Mouse (Mus musculus) midbrain, postnatal 0 days (tissue): ENCODE data around the gene Pcp2. TPM values are rescaled to one million over a fixed set of nuclear protein-coding genes. Genes with fewer than 3 reads are reported as not detected.
"Not testable (repeated sequence)": the region's sequence is repeated elsewhere in the genome, so short reads cannot be mapped to it uniquely, and the experiment has no call there.

Experiments used
- ATAC-seq: fragments of 200-750 bp; cut with Nextera tagmentation; 2 replicates; pipeline ENCODE4 v1.8.0; 2017; ENCODE audit warnings: moderate number of reproducible peaks, mild to moderate bottlenecking, moderate TSS enrichment, moderate library complexity; ENCODE audit not compliant: low FRiP score
- DNase-seq: peaks from one replicate; pipeline ENCODE4 v3.0.0-alpha.2; 2015; ENCODE audit warnings: low spot score
- H3K27ac ChIP-seq: fragments of 300-500 bp; sonication (generic); 2 replicates; pipeline ENCODE4 v1.5.1; 2014; ENCODE audit warnings: low read depth, mild to moderate bottlenecking, low read length, mixed read lengths
- H3K27me3 ChIP-seq: fragments of 300-500 bp; sonication (generic); 2 replicates; pipeline ENCODE4 v1.6.1; 2014; ENCODE audit warnings: low read length, control low read depth, mixed read lengths; ENCODE audit not compliant: insufficient read depth
- H3K36me3 ChIP-seq: fragments of 300-500 bp; sonication (generic); 2 replicates; pipeline ENCODE4 v1.6.1; 2014; ENCODE audit warnings: low read length, control low read depth, mixed read lengths; ENCODE audit not compliant: insufficient read depth
- H3K4me1 ChIP-seq: fragments of 300-500 bp; sonication (generic); 2 replicates; pipeline ENCODE4 v1.6.1; 2014; ENCODE audit warnings: mild to moderate bottlenecking, control low read depth, antibody characterized with exemption, low read length, mixed read lengths; ENCODE audit not compliant: insufficient read depth
- H3K4me2 ChIP-seq: fragments of 300-500 bp; sonication (generic); 2 replicates; pipeline ENCODE4 v1.6.1; 2014; ENCODE audit warnings: low read depth, mild to moderate bottlenecking, low read length, mixed read lengths; ENCODE audit not compliant: poor library complexity, severe bottlenecking
- H3K4me3 ChIP-seq: fragments of 300-500 bp; sonication (generic); 2 replicates; pipeline ENCODE4 v1.5.1; 2014; ENCODE audit warnings: low read depth, mild to moderate bottlenecking, low read length, moderate library complexity
- H3K9ac ChIP-seq: fragments of 300-500 bp; sonication (generic); replicated peaks from 2 replicates; pipeline ENCODE4 v1.6.1; 2014; ENCODE audit warnings: mild to moderate bottlenecking, low read length, moderate library complexity, mixed read lengths; ENCODE audit not compliant: poor library complexity, severe bottlenecking
- H3K9me3 ChIP-seq: fragments of 300-500 bp; sonication (generic); 2 replicates; pipeline ENCODE4 v1.6.1; 2016; ENCODE audit warnings: low read length, control low read depth
- CTCF ChIP-seq: IDR thresholded peaks from 2 replicates; pipeline ENCODE4 v1.5.1; 2016; ENCODE audit warnings: antibody characterized with exemption, mild to moderate bottlenecking
- WGBS: fragments of 180-500 bp; shearing (Covaris S2); extraction: QIAGEN DNeasy Blood & Tissue Kit; methylation state at CpG from one replicate; pipeline ENCODE4 v1.1.7; 2014; 5-methylcytosine and 5-hydroxymethylcytosine counted together
- polyA plus RNA-seq: library from polyadenylated mRNA; unstranded; fragments of >200 nt; fragmentation: Nextera tagmentation; extraction: Ambion mirVana; gene quantifications from 2 replicates; pipeline ENCODE4 v1.2.1, GENCODE M21; 2015
- total RNA-seq: library from RNA; depleted of rRNA; stranded (reverse); fragments of >200 nt; gene quantifications from 2 replicates; pipeline ENCODE4 v1.2.3, GENCODE M21; 2014; rRNA removed

Pcp2 gene
- total and polyA plus RNA-seq, 2 experiments from 2014 or later, result 1.1 to 33.2 TPM

DNA sequence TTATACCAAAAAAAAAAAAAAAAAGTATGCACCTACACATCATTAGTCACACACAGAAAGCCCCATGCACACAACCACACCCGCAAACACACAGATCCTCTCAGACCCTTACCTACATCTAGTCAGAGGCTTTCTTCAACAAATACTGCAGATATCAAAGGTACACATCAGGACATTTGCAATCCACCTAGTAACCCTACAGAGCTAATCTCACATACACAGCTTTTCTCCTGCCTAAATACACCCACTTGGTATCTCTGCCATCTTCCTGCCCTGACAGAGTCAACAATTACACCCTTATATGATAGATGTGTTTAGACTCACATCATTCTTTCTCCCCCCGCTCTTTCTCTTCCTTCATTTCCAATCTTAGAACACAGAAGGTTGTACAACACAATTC is 38.9 kb downstream of the Pcp2 start:
- no peak for TF ChIP-seq CTCF
- Histone ChIP-seq H3K4me2 (no peak overlapping the region), H3K4me1 (no peaks in the 10 kb centered on the region), H3K27me3 (no peaks in the 10 kb centered on the region), H3K27ac (no peak overlapping the region), H3K36me3 (no peaks in the 10 kb centered on the region), H3K4me3 (no peak overlapping the region), H3K9me3 (no peaks in the 10 kb centered on the region), H3K9ac (no peak overlapping the region)
- DNase-seq, result no peak
- no peak for ATAC-seq
- 100% methylated on average over 2 of the region's 2 CpGs for WGBS

DNA sequence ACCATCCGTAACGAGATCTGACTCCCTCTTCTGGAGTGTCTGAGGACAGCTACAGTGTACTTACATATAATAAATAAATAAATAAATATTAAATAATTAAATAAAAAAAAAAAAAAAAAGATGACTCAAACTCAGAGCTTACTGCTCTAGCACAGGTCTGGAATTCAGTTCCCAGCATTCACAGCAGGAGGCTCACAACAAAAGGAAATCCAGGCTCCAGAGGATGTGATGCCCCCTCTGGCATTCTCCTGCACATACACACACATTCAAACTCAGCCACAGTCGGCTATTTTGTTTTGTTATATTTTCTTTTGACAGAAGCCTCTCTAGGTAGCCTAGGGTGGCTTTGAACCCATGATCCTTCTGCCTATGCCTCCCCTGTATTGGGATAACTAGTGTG is 43.4 kb downstream of the Pcp2 start:
- not testable (repeated sequence) for H3K36me3 ChIP-seq, H3K4me3 ChIP-seq, H3K27me3 ChIP-seq, H3K9ac ChIP-seq, DNase-seq, H3K4me1 ChIP-seq, H3K4me2 ChIP-seq, ATAC-seq, H3K27ac ChIP-seq, H3K9me3 ChIP-seq
- 82% methylated on average over 1 of the region's 3 CpGs for WGBS

DNA sequence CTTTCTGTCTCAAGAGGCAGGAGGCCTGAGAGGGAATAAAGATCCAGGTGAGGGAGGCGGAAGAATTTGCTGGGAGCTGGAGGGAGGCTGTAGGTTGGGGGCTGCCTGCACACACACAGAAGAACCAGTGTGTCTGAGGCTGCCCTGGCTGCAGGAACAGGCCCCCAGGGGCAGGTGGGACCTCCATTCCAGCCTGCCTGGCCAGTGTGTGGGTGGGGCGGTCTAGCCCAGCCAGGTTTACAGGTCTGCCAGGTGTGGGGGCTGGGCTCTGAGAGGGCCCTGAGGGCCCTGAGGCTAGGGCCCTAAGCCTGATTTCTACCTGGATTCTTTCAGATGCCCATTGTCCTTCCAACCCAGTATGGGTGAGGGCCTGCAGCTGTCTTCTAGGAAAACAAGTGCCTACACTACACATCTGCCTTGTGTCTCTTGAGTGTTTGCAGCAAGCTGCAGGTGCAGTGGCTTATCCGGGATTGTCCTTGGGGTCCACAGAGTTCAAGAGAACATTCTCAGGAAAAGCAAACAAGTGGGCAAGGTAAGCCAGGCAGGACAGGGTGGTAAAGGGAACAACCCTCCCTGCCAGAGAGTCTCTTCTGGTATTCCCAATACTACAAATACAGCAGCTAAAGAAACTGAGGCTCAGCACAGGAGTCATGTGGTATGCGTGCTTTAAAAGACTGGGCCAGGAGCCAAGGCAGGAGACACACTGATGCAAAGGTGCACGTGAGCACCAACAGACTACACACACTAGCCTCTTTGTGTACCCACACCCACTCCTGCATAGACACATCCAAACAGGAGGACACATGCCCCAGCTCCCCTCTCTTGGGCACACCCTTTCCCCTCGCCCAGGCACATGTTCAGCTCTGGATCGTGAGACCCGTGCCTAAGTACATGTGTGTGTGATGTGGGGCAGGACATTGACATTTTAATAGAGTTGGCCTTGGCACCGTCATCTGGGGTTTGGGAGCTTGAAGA is 45.7 kb downstream of the Pcp2 start:
- DNase-seq, result no peak
- Histone ChIP-seq H3K36me3 (no peaks in the 10 kb centered on the region), H3K4me3 (no peak overlapping the region), H3K4me1 (no peaks in the 10 kb centered on the region), H3K27ac (no peak overlapping the region), H3K27me3 (no peaks in the 10 kb centered on the region), H3K4me2 (no peak overlapping the region), H3K9ac (no peak overlapping the region), H3K9me3 (no peaks in the 10 kb centered on the region)
- 84% methylated on average over 9 of the region's 9 CpGs for WGBS
- no peak for ATAC-seq
- no peak for TF ChIP-seq CTCF

DNA sequence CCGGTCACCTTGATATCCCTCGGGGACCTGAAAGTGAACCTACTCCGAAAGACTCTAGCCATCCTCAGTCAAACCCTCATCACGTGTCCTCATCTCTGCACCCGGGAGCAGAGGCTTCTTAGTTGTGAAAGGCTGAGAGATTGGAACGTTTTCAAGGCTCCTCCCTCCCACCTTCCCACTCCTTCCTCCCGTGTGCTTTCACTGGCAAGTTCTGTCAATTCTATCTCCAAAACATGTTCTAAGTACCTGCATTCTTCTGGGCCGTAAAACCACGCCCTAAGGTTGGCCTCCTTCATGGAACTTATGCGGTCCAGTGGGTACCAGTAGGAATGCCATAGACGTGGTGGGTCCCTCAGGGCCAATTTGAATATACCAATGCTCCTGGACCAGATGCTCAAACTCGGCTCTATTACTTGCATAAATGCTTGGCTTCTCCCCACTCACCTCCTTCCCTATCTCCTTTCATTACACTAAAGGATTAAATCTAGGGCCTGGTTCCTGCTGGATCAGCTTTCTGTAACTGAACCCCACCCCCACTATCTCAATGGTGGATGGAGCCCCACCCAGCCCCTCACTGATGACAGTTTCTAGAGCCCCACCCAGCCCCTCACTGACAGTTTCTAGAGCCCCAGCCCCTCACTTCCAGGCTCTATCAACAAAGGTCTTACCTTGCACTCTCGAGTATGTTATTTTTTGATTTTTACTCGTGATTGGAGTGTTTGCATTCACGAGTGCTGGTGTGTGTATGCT is 49.0 kb downstream of the Pcp2 start:
- H3K4me3 ChIP-seq, result no peak overlapping the region
- no peak overlapping the region for H3K27ac ChIP-seq
- no peak overlapping the region for H3K4me2 ChIP-seq
- no peaks in the 10 kb centered on the region for H3K27me3 ChIP-seq
- ATAC-seq (no peak), DNase-seq (no peak)
- WGBS, result 81% methylated on average over 15 of the region's 15 CpGs
- no peak for TF ChIP-seq CTCF
- no peaks in the 10 kb centered on the region for H3K4me1 ChIP-seq
- no peaks in the 10 kb centered on the region for H3K9me3 ChIP-seq
- H3K36me3 ChIP-seq, result no peaks in the 10 kb centered on the region
- no peak overlapping the region for H3K9ac ChIP-seq

DNA sequence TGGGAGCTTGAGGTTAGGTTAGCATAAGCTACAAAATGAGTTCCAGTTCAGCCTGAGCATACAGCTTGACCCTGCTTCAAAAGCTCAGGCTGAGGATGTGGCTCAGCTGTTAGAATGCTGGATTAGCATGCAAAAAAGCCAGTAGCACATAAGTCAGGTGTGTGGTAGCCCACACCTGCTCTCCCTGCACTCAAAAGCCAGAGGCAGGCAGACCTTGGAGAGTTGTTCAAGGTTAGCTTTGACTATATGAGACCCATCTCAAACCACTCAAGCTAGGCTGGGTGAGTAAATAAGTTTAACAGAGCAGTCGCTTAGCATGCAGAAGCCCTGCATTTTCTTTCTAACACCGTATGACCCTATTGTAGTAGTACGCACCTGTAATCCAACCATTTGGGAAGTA is 50.8 kb downstream of the Pcp2 start:
- Histone ChIP-seq H3K27me3 (no peaks in the 10 kb centered on the region), H3K4me1 (no peaks in the 10 kb centered on the region), H3K27ac (no peak overlapping the region), H3K4me3 (no peak overlapping the region), H3K36me3 (no peaks in the 10 kb centered on the region), H3K9ac (no peak overlapping the region), H3K9me3 (no peaks in the 10 kb centered on the region), H3K4me2 (no peak overlapping the region)
- no peak for ATAC-seq
- no peak for TF ChIP-seq CTCF
- WGBS, result 88% methylated on average over 3 of the region's 3 CpGs
- DNase-seq, result no peak

Other genes starting within 250 kb of the Pcp2 start
- 34.3 and 46.0 TPM in 2 replicates for gene Arhgef18, start 232.5 kb downstream of the Pcp2 start, total RNA-seq
- 6.8 and 7.2 TPM in 2 replicates for gene Arhgef18, start 232.5 kb downstream of the Pcp2 start, polyA plus RNA-seq
- gene Pex11g, start 157.9 kb downstream of the Pcp2 start, total RNA-seq, result 1.8 and 2.2 TPM in 2 replicates
- gene Pex11g, start 157.9 kb downstream of the Pcp2 start, polyA plus RNA-seq, result 3.1 and 3.6 TPM in 2 replicates
- 0.47 and 0.55 TPM in 2 replicates for gene Tex45, start 154.7 kb downstream of the Pcp2 start, total RNA-seq
- 0.64 and 0.68 TPM in 2 replicates for gene Tex45, start 154.7 kb downstream of the Pcp2 start, polyA plus RNA-seq
- 85.5 and 106 TPM in 2 replicates for gene Zfp358, start 132.4 kb downstream of the Pcp2 start, total RNA-seq
- gene Zfp358, start 132.4 kb downstream of the Pcp2 start, polyA plus RNA-seq, result 57.1 and 58.3 TPM in 2 replicates
- 93.8 and 116 TPM in 2 replicates for gene Mcoln1, start 125.1 kb downstream of the Pcp2 start, total RNA-seq
- 108 and 117 TPM in 2 replicates for gene Mcoln1, start 125.1 kb downstream of the Pcp2 start, polyA plus RNA-seq
- gene Pnpla6, start 110.2 kb downstream of the Pcp2 start, total RNA-seq, result 57.0 and 57.5 TPM in 2 replicates
- 35.5 and 36.8 TPM in 2 replicates for gene Pnpla6, start 110.2 kb downstream of the Pcp2 start, polyA plus RNA-seq
- gene C330021F23Rik, start 57.6 kb downstream of the Pcp2 start, total RNA-seq, result not detected in 2 replicates
- gene C330021F23Rik, start 57.6 kb downstream of the Pcp2 start, polyA plus RNA-seq, result 0.17 TPM in 1 of 2 replicates, not detected in the other
- 115 and 149 TPM in 2 replicates for gene Camsap3, start 38.3 kb downstream of the Pcp2 start, total RNA-seq
- gene Camsap3, start 38.3 kb downstream of the Pcp2 start, polyA plus RNA-seq, result 44.9 and 46.2 TPM in 2 replicates
- 41.9 and 43.0 TPM in 2 replicates for gene Xab2, start 4.2 kb downstream of the Pcp2 start, total RNA-seq
- gene Xab2, start 4.2 kb downstream of the Pcp2 start, polyA plus RNA-seq, result 31.7 and 35.9 TPM in 2 replicates
- gene Pet100, start 4.0 kb downstream of the Pcp2 start, total RNA-seq, result 5.7 and 7.7 TPM in 2 replicates
- gene Pet100, start 4.0 kb downstream of the Pcp2 start, polyA plus RNA-seq, result 70.9 and 71.3 TPM in 2 replicates
- 23.1 and 35.3 TPM in 2 replicates for gene Stxbp2, start 5.4 kb upstream of the Pcp2 start, total RNA-seq
- 36.1 and 44.2 TPM in 2 replicates for gene Stxbp2, start 5.4 kb upstream of the Pcp2 start, polyA plus RNA-seq
- not detected in 2 replicates for gene Retn, start 30.2 kb upstream of the Pcp2 start, total RNA-seq
- gene Retn, start 30.2 kb upstream of the Pcp2 start, polyA plus RNA-seq, result 0.42 and 0.62 TPM in 2 replicates
- gene Mcemp1, start 40.2 kb upstream of the Pcp2 start, total RNA-seq, result not detected in 2 replicates
- gene Mcemp1, start 40.2 kb upstream of the Pcp2 start, polyA plus RNA-seq, result 0.23 and 0.26 TPM in 2 replicates
- gene Fcor, start 46.8 kb upstream of the Pcp2 start, total RNA-seq, result 14.7 and 33.3 TPM in 2 replicates
- 20.1 and 20.3 TPM in 2 replicates for gene Fcor, start 46.8 kb upstream of the Pcp2 start, polyA plus RNA-seq
- 59.7 and 65.3 TPM in 2 replicates for gene Trappc5, start 50.8 kb upstream of the Pcp2 start, total RNA-seq
- gene Trappc5, start 50.8 kb upstream of the Pcp2 start, polyA plus RNA-seq, result 67.0 and 68.3 TPM in 2 replicates
- not detected in 2 replicates for gene Fcer2a, start 68.6 kb upstream of the Pcp2 start, total RNA-seq
- 0.22 and 0.41 TPM in 2 replicates for gene Fcer2a, start 68.6 kb upstream of the Pcp2 start, polyA plus RNA-seq
- gene Clec4g, start 95.1 kb upstream of the Pcp2 start, total RNA-seq, result not detected in 2 replicates
- gene Clec4g, start 95.1 kb upstream of the Pcp2 start, polyA plus RNA-seq, result not detected in 2 replicates
- gene Cd209a, start 123.4 kb upstream of the Pcp2 start, total RNA-seq, result 0.11 TPM in 1 of 2 replicates, not detected in the other
- not detected in 2 replicates for gene Cd209a, start 123.4 kb upstream of the Pcp2 start, polyA plus RNA-seq
- not detected in 2 replicates for gene Cd209e, start 228.8 kb upstream of the Pcp2 start, total RNA-seq
- gene Cd209e, start 228.8 kb upstream of the Pcp2 start, polyA plus RNA-seq, result not detected in 2 replicates